Mouse (Mus musculus) thymus, postnatal 25 days (tissue): Measurements from ENCODE around the gene Camsap3.

Experiments used
- DNase-seq: peaks from one replicate; pipeline ENCODE4 v3.0.0; 2022

The Camsap3 gene

DNA sequence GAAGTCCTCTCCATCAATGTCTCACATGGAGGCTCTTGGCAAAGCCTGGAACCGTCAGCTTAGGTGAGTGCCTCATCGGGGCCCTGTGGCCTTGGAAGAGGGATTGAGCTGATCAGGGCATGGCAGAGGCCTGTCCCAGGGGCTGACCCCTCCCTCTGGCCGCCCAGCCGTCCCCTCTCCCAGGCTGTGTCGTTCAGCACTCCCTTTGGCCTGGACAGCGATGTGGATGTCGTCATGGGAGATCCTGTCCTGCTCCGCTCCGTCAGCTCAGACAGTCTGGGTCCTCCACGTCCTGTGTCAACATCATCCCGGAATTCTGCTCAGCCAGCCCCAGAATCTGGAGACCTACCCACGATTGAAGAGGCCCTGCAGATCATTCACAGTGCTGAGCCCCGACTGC is 16.3 kb downstream of the Camsap3 start:
- no peak for DNase-seq

GRCm38 (mm10) chr8:3606593-3606992 is 19.5 kb downstream of the Camsap3 start:
- DNase-seq: no peak

GRCm38 (mm10) chr8:3607822-3608221 is 20.7 kb downstream of the Camsap3 start:
- no peak for DNase-seq

GRCm38 (mm10) chr8:3609046-3609815 is 22.1 kb downstream of the Camsap3 start:
- no peak for DNase-seq

- no peak for DNase-seq
Observed at GRCm38 (mm10) chr8:3609816-3610150, 22.7 kb downstream of the Camsap3 start.

DNA sequence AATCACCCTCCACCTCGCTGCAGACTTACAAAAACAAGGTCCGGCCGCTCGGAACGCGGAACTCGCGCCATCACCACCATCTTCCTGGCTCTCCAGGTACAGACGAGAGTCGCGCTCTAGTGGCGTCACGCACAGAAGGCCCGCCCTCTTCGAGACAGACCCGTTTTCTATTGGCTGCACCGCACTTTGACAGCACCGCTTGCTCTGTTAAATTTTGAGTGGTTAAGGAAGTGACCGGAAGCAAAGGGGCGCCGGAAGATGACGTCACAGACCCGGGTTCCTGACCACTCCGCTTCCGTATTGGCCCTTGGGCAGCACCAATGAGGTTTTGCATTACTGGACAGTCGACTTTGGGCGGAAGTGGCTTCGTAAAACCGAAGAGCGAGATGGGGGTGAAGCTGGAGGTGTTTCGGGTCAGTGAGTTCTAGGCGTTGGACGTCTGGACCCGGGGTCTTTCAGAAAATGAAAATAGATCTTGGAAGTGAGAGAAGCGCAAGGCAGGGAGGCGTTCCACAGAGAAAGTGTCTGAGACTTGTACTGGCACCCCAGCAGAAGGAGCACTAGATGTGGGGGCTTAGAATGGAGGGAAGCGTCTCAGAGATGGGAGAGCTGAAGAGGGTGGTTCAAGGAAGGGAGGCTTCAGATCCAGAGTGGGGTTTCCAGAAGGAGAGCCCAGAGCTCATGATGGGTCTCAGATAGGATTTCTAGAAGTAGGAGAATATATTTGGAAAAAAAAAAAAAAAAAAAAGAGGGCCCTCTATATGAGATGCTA is 34.3 kb downstream of the Camsap3 start, which contains the start of the genes Xab2 and Pet100:
Xab2 (minus strand) TSS at position 118 of the 772 bp plus-strand sequence.
Pet100 (plus strand) TSS at position 350 of the 772 bp plus-strand sequence.
- DNase-seq: peak; percentile 97

GRCm38 (mm10) chr8:3622119-3622518 is 35.0 kb downstream of the Camsap3 start:
- no peak for DNase-seq

DNA sequence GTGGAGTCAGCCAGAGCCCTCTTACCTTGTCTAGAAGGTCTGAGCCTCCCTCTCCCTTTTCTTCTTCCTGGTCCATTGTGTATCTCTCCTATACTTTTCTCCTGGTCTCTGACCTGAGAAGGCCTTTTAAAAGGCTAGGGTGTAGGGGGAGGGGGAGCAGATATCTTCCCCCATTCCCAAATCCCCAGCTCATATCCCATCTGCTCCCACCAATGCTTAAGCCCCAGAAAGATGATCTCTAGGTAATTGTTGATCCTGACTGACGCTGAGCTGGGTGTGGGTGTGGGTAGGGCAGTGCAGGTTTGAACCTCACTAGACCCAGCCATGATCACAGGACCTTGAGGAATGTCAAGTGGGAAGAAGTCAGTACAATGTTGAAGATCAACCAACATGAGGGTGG is 38.4 kb downstream of the Camsap3 start, which contains the start of gene Pcp2:
Pcp2 (minus strand) TSS at position 101 of the 400 bp plus-strand sequence.
- DNase-seq: no peak

DNA sequence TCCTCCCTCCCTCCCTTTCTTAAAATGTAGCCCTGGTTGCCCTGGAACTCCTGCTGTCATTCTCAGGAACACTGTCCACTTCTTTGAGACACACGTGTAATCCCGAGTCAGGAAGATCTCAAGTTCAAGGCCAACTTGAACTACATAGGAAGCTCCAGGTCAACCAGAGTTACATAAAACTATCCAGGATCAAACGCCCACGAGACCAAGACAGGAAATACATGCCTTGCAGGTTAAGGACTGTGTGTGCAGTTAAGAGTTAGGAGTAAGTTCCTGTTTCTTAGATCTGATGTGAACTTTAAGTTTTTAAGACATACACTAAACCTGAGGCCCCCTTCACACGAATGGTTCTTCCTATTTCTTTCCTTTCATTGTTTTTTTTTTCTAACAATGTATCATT is 39.9 kb downstream of the Camsap3 start:
- no peak for DNase-seq

DNA sequence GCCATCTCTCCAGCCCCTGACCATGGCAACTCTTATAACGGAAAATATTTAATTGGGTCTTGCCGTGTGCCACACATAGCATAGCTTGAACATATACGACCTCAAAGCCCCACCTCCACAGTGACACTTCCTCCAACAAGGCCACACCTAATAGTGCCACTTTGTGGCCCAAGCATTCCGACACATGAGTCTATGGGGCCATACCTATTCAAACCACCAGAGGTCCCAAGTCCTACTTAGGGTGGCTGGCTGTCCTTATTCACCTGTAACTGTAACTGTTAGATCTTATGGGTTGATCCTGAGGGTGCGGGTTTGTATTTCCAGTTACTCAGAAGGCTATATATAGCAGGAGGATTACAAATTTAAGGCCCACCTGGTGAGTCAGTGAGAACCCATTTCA is 40.9 kb downstream of the Camsap3 start:
- peak; percentile 28 for DNase-seq

DNA sequence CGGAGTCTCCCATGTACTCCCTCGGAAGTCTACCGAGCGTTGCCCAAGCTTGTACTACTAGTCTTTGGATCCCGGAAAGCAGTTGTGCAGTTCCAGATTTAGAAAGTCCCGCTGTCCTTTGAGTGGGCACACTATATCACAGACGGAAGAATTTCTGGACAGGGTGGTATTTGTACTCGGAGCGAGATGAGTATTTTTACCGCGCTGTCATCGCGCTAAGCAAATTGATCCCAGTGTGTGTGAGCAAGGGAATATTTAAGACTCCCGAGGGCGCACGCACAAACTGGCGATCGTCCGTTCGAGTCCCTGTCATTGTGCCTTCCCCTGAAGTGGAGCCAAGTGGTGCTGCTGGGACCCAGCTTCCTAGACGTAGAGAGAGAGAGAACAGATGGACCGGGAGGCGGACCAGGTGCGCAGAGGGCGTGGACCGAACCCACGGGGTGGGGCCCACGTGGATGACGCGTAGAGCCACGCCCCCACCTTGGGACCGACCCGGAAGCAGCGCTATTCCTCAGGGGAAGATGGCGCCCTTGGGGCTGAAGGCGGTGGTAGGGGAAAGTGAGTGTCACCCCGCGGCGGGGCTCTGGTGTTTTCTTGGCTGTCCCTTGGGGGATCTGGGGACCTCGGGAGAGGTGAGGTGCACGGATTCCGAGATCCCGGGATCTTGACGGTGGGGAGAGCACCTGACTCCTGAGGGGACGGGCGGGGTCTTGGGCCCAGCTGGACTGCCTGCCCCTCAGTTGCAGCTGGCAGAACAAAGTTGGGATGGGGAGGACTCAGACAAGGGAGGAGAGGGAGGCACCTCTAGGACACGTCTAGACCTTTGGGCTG is 43.8 kb downstream of the Camsap3 start, which contains the start of gene Stxbp2:
Stxbp2 (plus strand) TSS at position 309 of the 831 bp plus-strand sequence.
- peak; percentile 87 for DNase-seq

GRCm38 (mm10) chr8:3631478-3631875 is 44.4 kb downstream of the Camsap3 start:
- DNase-seq: peak; percentile 14

DNA sequence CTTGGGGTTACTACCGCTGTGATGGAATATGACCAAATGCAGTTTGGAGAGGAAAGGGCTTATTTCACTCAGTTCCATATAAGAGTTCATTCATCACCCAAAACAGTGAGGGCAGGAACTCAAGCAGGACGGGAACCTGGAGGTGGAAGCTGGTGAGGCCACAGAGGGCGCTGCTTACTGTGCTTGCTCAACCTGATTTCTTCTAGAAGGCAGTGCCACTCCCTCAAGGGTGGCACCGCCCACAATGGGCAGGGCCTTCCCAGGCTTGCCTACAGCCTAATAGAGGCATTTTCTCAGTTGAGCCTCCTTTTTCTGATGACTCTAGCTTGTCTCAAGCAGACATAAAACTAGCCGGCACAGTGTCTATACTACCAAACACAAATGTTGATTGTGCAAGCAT is 58.7 kb downstream of the Camsap3 start:
- peak; percentile 48 for DNase-seq

DNA sequence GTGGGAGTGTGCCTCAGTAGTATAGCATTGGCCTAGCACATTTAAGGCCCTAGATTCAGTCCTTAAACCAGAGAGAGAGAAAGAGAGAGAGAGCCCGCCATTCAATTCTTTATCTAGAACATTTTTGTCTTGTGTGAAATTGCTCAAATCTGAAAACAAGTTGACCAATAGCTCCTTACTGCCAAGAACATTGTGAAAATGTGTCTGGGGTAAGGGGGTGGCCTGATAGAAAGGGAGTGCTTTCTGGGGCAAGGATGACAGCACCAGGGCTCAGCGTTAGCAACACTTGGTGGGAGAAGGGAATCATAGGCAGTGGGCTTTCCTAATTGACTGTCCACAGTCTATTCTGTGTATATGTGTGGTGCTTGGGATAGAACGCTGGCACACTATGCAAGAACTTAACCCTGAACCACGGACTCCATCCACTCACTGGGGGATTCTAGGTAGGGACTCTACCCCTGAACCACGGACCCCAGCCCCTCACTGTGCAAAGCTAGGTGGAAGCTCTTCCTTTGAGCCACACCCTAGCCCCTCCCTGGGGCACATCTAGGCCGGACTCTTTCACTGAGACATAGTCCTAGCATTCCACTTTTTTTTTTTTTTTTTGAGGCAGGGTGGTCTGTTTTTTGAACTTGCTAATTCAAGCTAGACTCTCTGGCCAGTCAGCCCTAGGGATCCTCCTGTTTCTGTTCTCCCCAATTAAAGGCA is 59.9 kb downstream of the Camsap3 start:
- DNase-seq: no peak

DNA sequence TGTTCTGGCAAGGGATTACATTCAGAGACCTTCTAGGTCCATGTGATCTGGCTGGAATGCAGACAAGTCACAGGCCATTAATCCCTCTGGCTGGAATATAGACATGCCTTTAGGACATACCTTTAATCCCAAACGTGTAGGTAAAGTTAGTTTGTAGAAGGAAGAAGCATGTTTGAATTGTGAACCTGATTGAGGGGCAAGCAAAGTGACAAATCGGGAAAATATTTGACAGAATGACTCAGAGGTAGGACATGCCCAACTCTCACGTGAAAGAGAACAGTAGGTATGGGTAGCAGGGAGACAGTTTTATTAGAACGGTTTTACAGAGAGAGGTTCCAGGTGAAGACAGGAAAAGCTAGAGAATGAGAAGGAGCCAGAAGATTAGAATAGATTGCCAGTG is 60.5 kb downstream of the Camsap3 start:
- DNase-seq: no peak

DNA sequence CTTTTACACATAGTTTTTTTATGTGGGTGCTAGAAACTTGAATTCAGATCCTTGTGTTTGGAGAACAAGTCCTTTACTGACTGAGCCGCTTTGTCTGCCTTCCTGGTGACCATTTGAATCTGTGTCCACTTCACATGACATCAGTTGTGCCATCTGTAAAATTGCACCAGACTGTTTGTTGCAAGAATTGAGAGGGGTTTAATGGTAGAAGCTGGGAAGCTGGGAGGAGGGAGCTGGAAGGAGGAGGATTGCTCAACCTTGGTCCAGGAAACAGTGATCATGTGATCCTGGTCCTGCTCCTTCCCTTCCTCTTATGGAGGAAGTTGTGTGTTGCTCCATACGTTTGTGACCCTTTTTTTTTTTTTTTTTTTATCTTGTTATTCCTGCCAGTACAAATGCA is 61.2 kb downstream of the Camsap3 start:
- no peak for DNase-seq

GRCm38 (mm10) chr8:3648990-3649389 is 61.9 kb downstream of the Camsap3 start:
- no peak for DNase-seq

GRCm38 (mm10) chr8:3652845-3653244 is 65.8 kb downstream of the Camsap3 start:
- no peak for DNase-seq

DNA sequence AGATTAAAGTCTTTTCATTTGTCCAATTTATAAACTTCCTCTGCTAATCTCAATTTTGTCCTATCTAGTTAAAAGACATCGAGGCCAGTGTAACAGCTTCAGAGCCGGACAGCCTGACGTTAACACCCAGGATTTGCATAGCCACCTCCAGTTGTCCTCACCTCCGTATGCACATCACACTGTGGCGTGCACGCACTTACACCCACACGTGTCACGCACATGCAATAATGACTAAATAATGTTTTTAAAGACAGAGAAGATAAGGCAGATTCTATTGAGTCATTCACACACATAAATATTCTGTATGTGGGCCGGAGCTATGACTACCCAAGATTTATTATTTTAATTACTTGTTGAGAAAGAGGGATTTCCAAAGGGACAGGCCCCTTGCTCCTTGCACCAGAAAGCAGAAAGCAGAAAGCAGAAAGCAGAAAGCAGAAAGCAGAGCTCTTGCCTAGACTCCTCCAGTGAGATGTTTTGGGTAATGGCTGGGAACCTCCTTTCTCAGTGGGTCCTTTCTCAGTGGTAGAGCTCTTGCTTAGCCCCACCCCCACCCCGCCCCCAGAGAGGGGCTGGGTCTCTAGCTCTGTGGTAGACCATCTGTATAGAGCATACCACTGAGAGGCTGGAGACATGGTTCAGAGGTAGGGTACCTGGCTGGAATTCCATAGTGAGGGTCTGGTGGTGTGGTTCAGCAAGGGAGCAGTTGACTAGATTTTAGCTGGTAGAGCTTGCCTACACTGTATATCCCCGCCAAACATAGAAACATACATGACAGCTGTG is 67.8 kb downstream of the Camsap3 start:
- DNase-seq: no peak

GRCm38 (mm10) chr8:3655526-3655925 is 68.4 kb downstream of the Camsap3 start, which contains the start of gene Retn:
TSS of gene Retn (plus strand) at chr8:3655770.
- no peak for DNase-seq

GRCm38 (mm10) chr8:3656725-3657381 is 69.8 kb downstream of the Camsap3 start:
- DNase-seq: no peak
